Mouse (Mus musculus) C2C12 (cell line): ENCODE results near the gene Olfr1415. TPM values are rescaled to one million over a fixed set of nuclear protein-coding genes. Genes with fewer than 3 reads are reported as not detected.

Experiments used
- H3K27me3 ChIP-seq: one replicate; pipeline ENCODE4 v1.6.1; 2011; ENCODE audit not compliant: control insufficient read depth, insufficient read depth, insufficient read length
- H3K36me3 ChIP-seq: one replicate; pipeline ENCODE4 v1.6.1; 2011; ENCODE audit not compliant: control insufficient read depth, insufficient read depth
- H3K4me3 ChIP-seq: one replicate; pipeline ENCODE4 v1.5.1; 2011; ENCODE audit warnings: mild to moderate bottlenecking, control low read depth; ENCODE audit not compliant: poor library complexity, insufficient read depth, severe bottlenecking
- H3K79me2 ChIP-seq: one replicate; pipeline ENCODE4 v1.6.1; 2011; ENCODE audit not compliant: control insufficient read depth, insufficient read depth
- H3K79me3 ChIP-seq: one replicate; pipeline ENCODE4 v1.6.1; 2011; ENCODE audit warnings: low read depth, control low read depth
- H3ac ChIP-seq: one replicate; pipeline ENCODE3; 2011; ENCODE audit warnings: low read depth; ENCODE audit not compliant: control insufficient read depth, insufficient read length
- CEBPB ChIP-seq: IDR thresholded peaks from one replicate; pipeline ENCODE4 v1.6.1; 2011; ENCODE audit warnings: low read depth, mild to moderate bottlenecking, control low read depth, moderate library complexity
- CTCF ChIP-seq: IDR thresholded peaks from one replicate; pipeline ENCODE4 v1.5.1; 2011; ENCODE audit not compliant: control insufficient read depth, insufficient read depth, insufficient read length
- FOSL1 ChIP-seq: IDR thresholded peaks from one replicate; pipeline ENCODE4 v1.8.0; 2011; ENCODE audit warnings: mild to moderate bottlenecking, low read length; ENCODE audit not compliant: poor library complexity, insufficient read depth, severe bottlenecking
- MAX ChIP-seq: IDR thresholded peaks from one replicate; pipeline ENCODE4 v1.6.1; 2011; ENCODE audit warnings: mild to moderate bottlenecking, control low read depth
- MYOD1 ChIP-seq: IDR thresholded peaks from one replicate; pipeline ENCODE4 v1.6.1; 2011; ENCODE audit warnings: low read depth; ENCODE audit not compliant: control insufficient read depth, insufficient read length
- MYOG ChIP-seq: IDR thresholded peaks from one replicate; pipeline ENCODE4 v1.6.1; 2011; ENCODE audit not compliant: control insufficient read depth, insufficient read length; ENCODE audit errors: extremely low read depth
- USF1 ChIP-seq: IDR thresholded peaks from one replicate; pipeline ENCODE4 v1.6.1; 2011; ENCODE audit warnings: low read depth, mild to moderate bottlenecking, control low read depth, moderate library complexity
- microRNA-seq: library from miRNA; unstranded; fragments of <30 nt; microRNA quantifications from one replicate; pipeline ENCODE4, GENCODE M21; 2019; ENCODE audit warnings: borderline microRNAs expressed
- polyA plus RNA-seq: library from polyadenylated mRNA; unstranded; fragments of >200 nt; fragmentation: generic; extraction: Trizol; gene quantifications from one replicate; pipeline ENCODE4 v1.2.1, GENCODE M21; 2012; ENCODE audit warnings: missing spikeins

Gene Olfr1415
- polyA plus RNA-seq, 1 experiment = not detected

GRCm38 (mm10) chr1:92440066-92440750 lies 55.7 kb downstream of the Olfr1415 start:
- no peak overlapping the region for H3K4me3 ChIP-seq
- H3K27me3 ChIP-seq = no peaks in the 10 kb centered on the region
- no peak for TF ChIP-seq CTCF
- no peak for TF ChIP-seq MAX
- TF ChIP-seq CEBPB = no peak
- TF ChIP-seq MYOD1 = no peak
- no peak for TF ChIP-seq MYOG
- TF ChIP-seq USF1 = no peak
- no peak for TF ChIP-seq FOSL1
- H3K36me3 ChIP-seq = peaks cover 52% of the 10 kb centered on the region
- no peaks in the 10 kb centered on the region for H3K79me3 ChIP-seq
- no peak overlapping the region for H3ac ChIP-seq
- no peaks in the 10 kb centered on the region for H3K79me2 ChIP-seq

Small RNAs within 50 kb of the gene (microRNA-seq; reads per million reads assigned to microRNA genes)
- 3.6 reads per million, percentile 48 among the genes with 10 or more reads in this experiment for gene Mir6900

Other genes with a start within 250 kb of the Olfr1415 start
- 112 TPM for gene Ndufa10, start 22.2 kb downstream of the Olfr1415 start, polyA plus RNA-seq
- not detected for gene Olfr1416, start 11.0 kb downstream of the Olfr1415 start, polyA plus RNA-seq
- gene Olfr1414, start 22.6 kb upstream of the Olfr1415 start, polyA plus RNA-seq = not detected
- gene Olfr1413, start 75.2 kb upstream of the Olfr1415 start, polyA plus RNA-seq = not detected
- not detected for gene Olfr1412, start 89.7 kb upstream of the Olfr1415 start, polyA plus RNA-seq
- not detected for gene Olfr1411, start 98.3 kb upstream of the Olfr1415 start, polyA plus RNA-seq
- not detected for gene Olfr1410, start 109.7 kb upstream of the Olfr1415 start, polyA plus RNA-seq
- not detected for gene Olfr12, start 121.7 kb upstream of the Olfr1415 start, polyA plus RNA-seq
- 430 TPM for gene Cops9, start 145.9 kb upstream of the Olfr1415 start, polyA plus RNA-seq
- gene Otos, start 152.7 kb upstream of the Olfr1415 start, polyA plus RNA-seq = not detected